Mouse (Mus musculus) ES-E14 (cell line): Measurements from ENCODE around the gene Pgpep1l. TPM values are rescaled to one million over a fixed set of nuclear protein-coding genes. Genes with fewer than 3 reads are reported as not detected.
"Not testable (repeated sequence)": the region's sequence is repeated elsewhere in the genome, so short reads cannot be mapped to it uniquely, and the experiment has no call there.

Source experiments
- DNase-seq: peaks from one replicate; pipeline ENCODE4 v3.0.0-alpha.2; 2013; ENCODE audit warnings: low read depth, low spot score
- H3K27ac ChIP-seq: 2 replicates; pipeline ENCODE4 v1.5.1; 2012; ENCODE audit warnings: low read depth, mild to moderate bottlenecking, low read length, moderate library complexity, mixed read lengths; ENCODE audit not compliant: poor library complexity, insufficient read depth, severe bottlenecking
- H3K36me3 ChIP-seq: 2 replicates; pipeline ENCODE4 v1.6.1; 2012; ENCODE audit warnings: mild to moderate bottlenecking, low read length, moderate library complexity, mixed read lengths; ENCODE audit not compliant: control insufficient read depth, poor library complexity, insufficient read depth, severe bottlenecking
- H3K4me1 ChIP-seq, 2 experiments: fragments of 150-350 bp in 1 of 2; sonication (generic) in 1 of 2; 2 replicates each; pipeline ENCODE4 v1.6.1; 2012; ENCODE audit warnings: low read length in 2 of 2, mild to moderate bottlenecking in 1 of 2, mixed read lengths in 1 of 2; ENCODE audit not compliant: control insufficient read depth in 2 of 2, insufficient read depth in 2 of 2, poor library complexity in 1 of 2
- H3K4me3 ChIP-seq, 2 experiments: fragments of 150-350 bp in 1 of 2; sonication (generic) in 1 of 2; 2 replicates each; pipeline ENCODE4 v1.5.1; 2012; ENCODE audit warnings: low read length in 2 of 2, low read depth in 1 of 2, mild to moderate bottlenecking in 1 of 2, mixed read lengths in 1 of 2; ENCODE audit not compliant: insufficient read depth in 1 of 2, poor library complexity in 1 of 2, severe bottlenecking in 1 of 2
- H3K9ac ChIP-seq: 2 replicates; pipeline ENCODE4 v1.6.1; 2012; ENCODE audit warnings: low read depth, mild to moderate bottlenecking, low read length, mixed read lengths; ENCODE audit not compliant: poor library complexity, insufficient read depth, severe bottlenecking
- H3K9me3 ChIP-seq: fragments of 150-350 bp; sonication (generic); 2 replicates; pipeline ENCODE4 v1.6.1; 2012; ENCODE audit warnings: low read depth, mild to moderate bottlenecking, low read length; ENCODE audit not compliant: control insufficient read depth, insufficient read depth
- CHD2 ChIP-seq: IDR thresholded peaks from 2 replicates; pipeline ENCODE4 v1.6.1; 2014; ENCODE audit warnings: mild to moderate bottlenecking, low read depth, low read length, inconsistent platforms
- HCFC1 ChIP-seq: IDR thresholded peaks from 2 replicates; pipeline ENCODE4 v1.6.1; 2012; ENCODE audit warnings: low read length, inconsistent platforms, borderline replicate concordance; ENCODE audit not compliant: insufficient read depth
- MAFK ChIP-seq: IDR thresholded peaks from 2 replicates; pipeline ENCODE4 v1.6.1; 2014; ENCODE audit warnings: mild to moderate bottlenecking, low read depth, low read length, inconsistent platforms; ENCODE audit not compliant: insufficient read depth
- ZC3H11A ChIP-seq: IDR thresholded peaks from 2 replicates; pipeline ENCODE4 v1.6.1; 2012; ENCODE audit warnings: low read depth, mild to moderate bottlenecking, inconsistent platforms, low read length, borderline replicate concordance
- ZNF384 ChIP-seq: IDR thresholded peaks from 2 replicates; pipeline ENCODE4 v1.6.1; 2012; ENCODE audit warnings: low read depth, low read length, inconsistent platforms
- in situ Hi-C, 2 experiments: fragments of 600-800 bp; cut with MboI; formaldehyde crosslinking; loops; one replicate each; pipeline ENCODE4 v1.15.1; 2025; ENCODE audit warnings: low sequenced_read_pairs in 2 of 2, inconsistent platforms in 1 of 2; ENCODE audit not compliant: unreplicated experiment in 2 of 2
- total RNA-seq: library from RNA; depleted of rRNA; stranded (reverse); fragments of 300-350 nt; gene quantifications from 2 replicates; pipeline ENCODE4 v1.2.3, GENCODE M21; 2012

Pgpep1l gene
- total RNA-seq, 1 experiment, result 0.45 TPM

DNA sequence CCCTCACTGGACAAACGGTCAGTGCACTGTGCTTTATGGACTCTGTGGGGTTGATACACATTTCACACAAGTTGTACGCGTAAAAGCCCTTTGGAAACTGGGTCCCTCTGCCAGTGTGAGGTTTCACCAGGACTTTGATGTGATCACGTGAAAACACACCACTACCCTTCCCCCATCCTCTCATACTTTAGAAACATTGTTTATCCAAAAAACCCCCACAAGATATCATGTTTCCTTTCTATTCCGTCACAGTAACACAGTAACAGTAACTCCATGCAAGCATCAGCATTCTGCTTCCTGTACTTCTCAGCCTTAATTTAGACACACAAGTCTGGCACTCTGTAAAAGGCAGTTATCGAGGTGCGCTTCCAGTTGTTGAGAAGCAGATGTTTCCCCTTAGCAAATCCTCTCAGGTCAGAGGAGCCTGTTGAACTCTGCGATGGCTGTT lies 21.8 kb upstream of the Pgpep1l start:
- H3K27ac ChIP-seq, result no peak overlapping the region
- no peaks in the 10 kb centered on the region for H3K9me3 ChIP-seq
- H3K4me1 ChIP-seq, result peaks cover 1 to 6% of the 10 kb centered on the region in 2 experiments; a peak in 2 of 4 replicates
- DNase-seq, result no peak
- no peak for TF ChIP-seq HCFC1
- no peak for TF ChIP-seq MAFK
- no peak for TF ChIP-seq ZC3H11A
- TF ChIP-seq ZNF384, result no peak
- TF ChIP-seq CHD2, result no peak
- in situ Hi-C loops, result no loop called here
- no peak overlapping the region for H3K4me3 ChIP-seq
- H3K9ac ChIP-seq, result no peak overlapping the region
- H3K36me3 ChIP-seq, result no peaks in the 10 kb centered on the region

- in situ Hi-C loops, result no loop called here
- Histone ChIP-seq H3K4me1 (peaks cover 3 to 20% of the 10 kb centered on the region in 2 experiments; a peak in 2 of 4 replicates), H3K9me3 (no peaks in the 10 kb centered on the region), H3K27ac (no peak overlapping the region), H3K9ac (no peak overlapping the region), H3K36me3 (peaks cover 1% of the 10 kb centered on the region; the same call in 1 of the 2 replicates), H3K4me3 (no peak overlapping the region)
- TF ChIP-seq ZC3H11A, result no peak
- no peak for TF ChIP-seq CHD2
- no peak for TF ChIP-seq HCFC1
- no peak for TF ChIP-seq MAFK
- TF ChIP-seq ZNF384, result no peak
- no peak for DNase-seq
These were observed 19.7 kb upstream of the Pgpep1l start for GRCm38 (mm10) chr7:68283776-68284175.

GRCm38 (mm10) chr7:68283133-68283520 lies 19.1 kb upstream of the Pgpep1l start:
- DNase-seq, H3K27ac ChIP-seq, H3K36me3 ChIP-seq, H3K4me3 ChIP-seq, H3K9me3 ChIP-seq, H3K9ac ChIP-seq, in situ Hi-C loops: not testable (repeated sequence)
- H3K4me1 ChIP-seq, result peaks cover 3 to 23% of the 10 kb centered on the region in 2 experiments; a peak in 2 of 4 replicates

- Histone ChIP-seq H3K36me3 (peaks cover 1% of the 10 kb centered on the region; the same call in 1 of the 2 replicates), H3K9ac (no peak overlapping the region), H3K27ac (no peak overlapping the region), H3K4me3 (no peak overlapping the region), H3K4me1 (peaks cover 3 to 23% of the 10 kb centered on the region in 2 experiments; a peak in 2 of 4 replicates), H3K9me3 (no peaks in the 10 kb centered on the region)
- no peak for DNase-seq
- in situ Hi-C loops, result no loop called here
- no peak for TF ChIP-seq CHD2
- no peak for TF ChIP-seq ZNF384
- no peak for TF ChIP-seq ZC3H11A
- TF ChIP-seq MAFK, result no peak
- TF ChIP-seq HCFC1, result no peak
These were observed 18.5 kb upstream of the Pgpep1l start for GRCm38 (mm10) chr7:68282304-68283132.
